Mouse (Mus musculus) stomach, postnatal 0 days (tissue): ENCODE measurements around the gene Scn2a.

Experiments used
- CTCF ChIP-seq: IDR thresholded peaks from 2 replicates; pipeline ENCODE4 v1.5.1; 2016; ENCODE audit warnings: antibody characterized with exemption, low read depth, mild to moderate bottlenecking, moderate library complexity
- EP300 ChIP-seq: optimal IDR thresholded peaks from 2 replicates; pipeline ENCODE3; 2016; ENCODE audit warnings: antibody characterized with exemption

DNA sequence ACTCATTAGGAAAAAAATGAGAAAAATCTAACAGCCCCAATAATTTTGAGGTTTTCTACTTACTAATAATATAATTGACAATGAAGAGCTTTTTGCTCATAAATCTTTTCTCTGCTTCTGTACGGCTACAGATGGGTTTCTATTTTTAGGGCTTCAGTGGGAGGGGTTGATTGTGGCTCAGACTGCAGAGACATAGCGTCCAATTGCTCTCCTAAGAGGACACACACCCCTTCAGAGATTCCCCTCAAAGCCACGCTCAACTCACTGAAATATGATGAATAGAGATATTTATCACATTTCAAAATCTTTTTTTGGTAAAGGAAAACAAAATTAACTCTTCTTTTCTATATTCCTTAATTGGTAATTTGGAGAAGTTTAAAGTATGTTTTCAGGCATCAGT, 64.6 kb downstream of the Scn2a start:
- TF ChIP-seq CTCF = no peak
- no peak for TF ChIP-seq EP300
